9 mouse cellular contexts compared by ENCODE assay signal in genomic region chr4:119072941-119073451, GRCm38 (mm10). TPM values are rescaled to one million over a fixed set of nuclear protein-coding genes. Genes with fewer than 3 reads are reported as not detected.
DNase-seq lines count a peak whose midpoint lies in the region; ATAC-seq lines count a peak whose summit lies in the region.
"Had no signal": no experiment of that assay in that cellular context is flagged by ENCODE, and none has a peak within 500 bp of the region (broad histone marks: within the 10 kb centered on the region; RNA-seq: fewer than 3 reads in every experiment).

No protein-coding gene starts in this region.

- H3K36me3 ChIP-seq in heart, embryonic 15.5 days = no peaks in the 10 kb centered on the region
- no peaks in the 10 kb centered on the region for H3K36me3 ChIP-seq in hindbrain, embryonic 13.5 days
- no peaks in the 10 kb centered on the region for H3K36me3 ChIP-seq in midbrain, embryonic 14.5 days (ENCODE audit: control insufficient read depth, insufficient read depth, low read length)
- H3K36me3 ChIP-seq: liver, embryonic 13.5 days had no signal

- intact Hi-C loops in heart, postnatal 25 days (cut with DNase I) = no loop called here

- H3K27me3 ChIP-seq in heart, embryonic 15.5 days = 0 out of 2 replicates have a peak, but pooled peaks cover 3% of the 10 kb centered on the region
- H3K27me3 ChIP-seq in hindbrain, embryonic 13.5 days = peaks cover 48% of the 10 kb centered on the region
- H3K27me3 ChIP-seq in midbrain, embryonic 14.5 days (ENCODE audit: control insufficient read depth, insufficient read depth, low read length) = peaks cover 15% of the 10 kb centered on the region; the same call in 1 of the 2 replicates

- H3K4me3 ChIP-seq in heart, embryonic 15.5 days = no peak overlapping the region
- peak overlapping the region; percentile 28 for H3K4me3 ChIP-seq in hindbrain, embryonic 13.5 days
- peak overlapping the region; percentile 19 for H3K4me3 ChIP-seq in midbrain, embryonic 14.5 days (replicated peaks; ENCODE audit: low read depth, low read length)
- H3K4me3 ChIP-seq: liver, embryonic 13.5 days had no signal

- peak overlapping the region; percentile 47 for H3K4me2 ChIP-seq in heart, embryonic 15.5 days
- H3K4me2 ChIP-seq in hindbrain, embryonic 13.5 days = peak overlapping the region; percentile 51
- peak overlapping the region; percentile 48 for H3K4me2 ChIP-seq in midbrain, embryonic 14.5 days (ENCODE audit: low read length)
- H3K4me2 ChIP-seq: liver, embryonic 13.5 days had no signal

- no peak overlapping the region for H3K27ac ChIP-seq in heart, embryonic 15.5 days
- H3K27ac ChIP-seq in hindbrain, embryonic 13.5 days = no peak overlapping the region
- H3K27ac ChIP-seq in midbrain, embryonic 14.5 days (replicated peaks; ENCODE audit: low read depth, low read length) = no peak overlapping the region
- H3K27ac ChIP-seq: liver, embryonic 13.5 days had no signal

- H3K9me3 ChIP-seq in heart, embryonic 15.5 days (replicated peaks) = no peaks in the 10 kb centered on the region
- no peaks in the 10 kb centered on the region for H3K9me3 ChIP-seq in hindbrain, embryonic 13.5 days
- no peaks in the 10 kb centered on the region for H3K9me3 ChIP-seq in midbrain, embryonic 14.5 days (ENCODE audit: control insufficient read depth, low read length)
- H3K9me3 ChIP-seq: liver, embryonic 13.5 days had no signal

- 30% methylated on average over 25 of the region's 28 CpGs for WGBS in heart, embryonic 15.5 days
- WGBS in hindbrain, embryonic 13.5 days = 3% methylated on average over 24 of the region's 28 CpGs
- WGBS in midbrain, embryonic 14.5 days = 5% methylated on average over 28 of the region's 28 CpGs

- ATAC-seq in heart, embryonic 15.5 days (replicated peaks; ENCODE audit: insufficient number of reproducible peaks, insufficient read depth, low FRiP score, low read depth) = peak; percentile 60
- peak; percentile 32 for ATAC-seq in hindbrain, embryonic 13.5 days (ENCODE audit: low FRiP score)
- ATAC-seq in midbrain, embryonic 14.5 days (ENCODE audit: low FRiP score, low TSS enrichment) = peak; percentile 35; the same call in 1 of the 2 replicates

- DNase-seq in heart, postnatal 25 days (ENCODE audit: low spot score) = no peak
- peak; percentile 85 for DNase-seq in embryo, embryonic 10 days (ENCODE audit: low spot score)
- DNase-seq in midbrain, embryonic 14.5 days = peak; percentile 23
- no peak for DNase-seq in spleen, postnatal 10 days (ENCODE audit: low spot score in 2 of 2)
- DNase-seq in ovary, adult 18-20 months (ENCODE audit: low spot score) = no peak
- no peak for DNase-seq in adrenal gland, postnatal 36 days
- DNase-seq: liver, embryonic 13.5 days had no signal

- H3K9ac ChIP-seq in heart, embryonic 15.5 days = peak overlapping the region; percentile 35; the same call in 1 of the 2 replicates
- 0 out of 2 replicates have a peak overlapping the region, but pooled peaks have one; percentile 31 for H3K9ac ChIP-seq in hindbrain, embryonic 13.5 days
- H3K9ac ChIP-seq in midbrain, embryonic 14.5 days (replicated peaks; ENCODE audit: low read length) = no peak overlapping the region; the same call in 1 of the 2 replicates
- H3K9ac ChIP-seq: liver, embryonic 13.5 days had no signal

- peaks cover 59% of the 10 kb centered on the region for H3K4me1 ChIP-seq in heart, embryonic 15.5 days (replicated peaks)
- H3K4me1 ChIP-seq in hindbrain, embryonic 13.5 days (replicated peaks) = peaks cover 44% of the 10 kb centered on the region
- H3K4me1 ChIP-seq in midbrain, embryonic 14.5 days (ENCODE audit: control insufficient read depth, insufficient read depth, low read length) = peaks cover 15% of the 10 kb centered on the region

RNA-seq across cellular contexts. Expression of gene Slc2a1, which starts 35.5 kb away (rescaled TPM):
- polyA plus RNA-seq in heart, embryonic 15.5 days (2015; fragmentation: Nextera tagmentation; extraction: Ambion mirVana) = 119 and 127 TPM in 2 replicates
- 1 to 10 TPM; 7.3 to 8.0 TPM for total RNA-seq in heart, postnatal 25 days (2021)
- polyA plus RNA-seq in hindbrain, embryonic 13.5 days (2015; fragmentation: Nextera tagmentation; extraction: Ambion mirVana) = 94.4 and 96.5 TPM in 2 replicates
- 61.3 and 94.4 TPM in 2 replicates for polyA plus RNA-seq in midbrain, embryonic 14.5 days (2014; fragmentation: Nextera tagmentation; extraction: Ambion mirVana)
- total RNA-seq in adrenal gland, postnatal 36 days (2021) = 10 to 100 TPM; 19.8 to 20.2 TPM

Comparison
In these comparisons a context has a peak if more than half of its experiments do, and no peak if none do; other contexts are left out.
1. DNase-seq: peak in embryo, embryonic 10 days (single experiment) and midbrain, embryonic 14.5 days (single experiment); none in heart, postnatal 25 days (single experiment), spleen, postnatal 10 days (0 of 2), ovary, adult 18-20 months (single experiment) and adrenal gland, postnatal 36 days (0 of 2).
2. Peak in every context shown above with its lines, with median percentiles within 50 percentile points of each other: ATAC-seq and H3K4me2 ChIP-seq.